Mouse (Mus musculus) limb, embryonic 14.5 days (tissue): ENCODE results near the gene Rnpep. TPM values are rescaled to one million over a fixed set of nuclear protein-coding genes. Genes with fewer than 3 reads are reported as not detected.

Experiments
- ATAC-seq: fragments of 200-750 bp; cut with Nextera tagmentation; 2 replicates; pipeline ENCODE4 v1.8.0; 2017; ENCODE audit warnings: low read depth, moderate number of reproducible peaks, moderate TSS enrichment; ENCODE audit not compliant: low FRiP score
- DNase-seq: peaks from one replicate; pipeline ENCODE4 v3.0.0-alpha.2; 2015; ENCODE audit warnings: low spot score
- H3K27ac ChIP-seq: fragments of 300-500 bp; sonication (generic); replicated peaks from 2 replicates; pipeline ENCODE4 v1.5.1; 2014; ENCODE audit warnings: low read depth, mild to moderate bottlenecking, low read length, moderate library complexity, mixed read lengths
- H3K27me3 ChIP-seq: fragments of 300-500 bp; sonication (generic); 2 replicates; pipeline ENCODE4 v1.6.1; 2014; ENCODE audit warnings: low read length, mixed read lengths; ENCODE audit not compliant: control insufficient read depth, insufficient read depth
- H3K36me3 ChIP-seq: fragments of 300-500 bp; sonication (generic); 2 replicates; pipeline ENCODE4 v1.6.1; 2014; ENCODE audit warnings: mild to moderate bottlenecking, low read length, moderate library complexity, mixed read lengths; ENCODE audit not compliant: control insufficient read depth, insufficient read depth
- H3K4me1 ChIP-seq: fragments of 300-500 bp; sonication (generic); 2 replicates; pipeline ENCODE4 v1.6.1; 2014; ENCODE audit warnings: antibody characterized with exemption, low read length, mixed read lengths; ENCODE audit not compliant: control insufficient read depth, insufficient read depth
- H3K4me2 ChIP-seq: fragments of 300-500 bp; sonication (generic); replicated peaks from 2 replicates; pipeline ENCODE4 v1.6.1; 2014; ENCODE audit warnings: low read depth, mild to moderate bottlenecking, low read length, moderate library complexity; ENCODE audit not compliant: severe bottlenecking
- H3K4me3 ChIP-seq: fragments of 300-500 bp; sonication (generic); replicated peaks from 2 replicates; pipeline ENCODE4 v1.5.1; 2014; ENCODE audit warnings: low read length
- H3K9ac ChIP-seq: fragments of 300-500 bp; sonication (generic); 2 replicates; pipeline ENCODE4 v1.6.1; 2014; ENCODE audit warnings: mild to moderate bottlenecking, low read depth, low read length, moderate library complexity; ENCODE audit not compliant: severe bottlenecking
- H3K9me3 ChIP-seq: fragments of 300-500 bp; sonication (generic); 2 replicates; pipeline ENCODE4 v1.6.1; 2016; ENCODE audit warnings: low read length; ENCODE audit not compliant: control insufficient read depth
- POLR2A ChIP-seq: fragments of 200-500 bp; IDR thresholded peaks from 2 replicates; pipeline ENCODE4 v1.8.0; 2012; ENCODE audit warnings: inconsistent platforms, mild to moderate bottlenecking, moderate library complexity, borderline replicate concordance; ENCODE audit not compliant: insufficient read depth, insufficient read length; ENCODE audit errors: extremely low read depth
- WGBS: fragments of 180-500 bp; shearing (Covaris S2); extraction: QIAGEN DNeasy Blood & Tissue Kit; methylation state at CpG from one replicate; pipeline ENCODE4 v1.1.7; 2014; 5-methylcytosine and 5-hydroxymethylcytosine counted together
- polyA plus RNA-seq, 2 experiments: library from polyadenylated mRNA; depleted of rRNA in 1 of 2; stranded (reverse) in 1 of 2; unstranded in 1 of 2; fragments of >200 nt; fragmentation: Nextera tagmentation in 1 of 2; extraction: Ambion mirVana in 1 of 2; gene quantifications; 2 replicates each; pipeline versions ENCODE4 v1.2.1 to v1.2.3; 2012 to 2014

Rnpep gene
- polyA plus RNA-seq, 2 experiments: 39.4 to 77.0 TPM

- no peak overlapping the region for H3K27ac ChIP-seq
Observed at GRCm38 (mm10) chr1:135271371-135271770, 12.5 kb downstream of the Rnpep start.

GRCm38 (mm10) chr1:135267663-135268446 lies 16.0 kb downstream of the Rnpep start:
- no peak for ATAC-seq
- TF ChIP-seq POLR2A: no peak
- no peak overlapping the region for H3K4me3 ChIP-seq
- H3K9ac ChIP-seq: no peak overlapping the region
- H3K27me3 ChIP-seq: no peaks in the 10 kb centered on the region
- H3K36me3 ChIP-seq: peaks cover 80% of the 10 kb centered on the region
- H3K27ac ChIP-seq: no peak overlapping the region
- H3K9me3 ChIP-seq: no peaks in the 10 kb centered on the region
- DNase-seq: no peak
- H3K4me2 ChIP-seq: no peak overlapping the region
- H3K4me1 ChIP-seq: no peaks in the 10 kb centered on the region
- WGBS: 77% methylated on average over 10 of the region's 10 CpGs

More at GRCm38 (mm10) chr1:135271371-135271770, 12.5 kb downstream of the Rnpep start:
- TF ChIP-seq POLR2A: no peak
- DNase-seq (no peak), ATAC-seq (no peak)
- 85% methylated on average over 9 of the region's 9 CpGs for WGBS
- Histone ChIP-seq H3K36me3 (peaks cover 65% of the 10 kb centered on the region), H3K9ac (no peak overlapping the region), H3K4me3 (no peak overlapping the region), H3K9me3 (no peaks in the 10 kb centered on the region), H3K4me1 (no peaks in the 10 kb centered on the region), H3K27me3 (no peaks in the 10 kb centered on the region), H3K4me2 (no peak overlapping the region)

GRCm38 (mm10) chr1:135265834-135266233 lies 18.1 kb downstream of the Rnpep start:
- WGBS: 85% methylated on average over 5 of the region's 5 CpGs
- H3K4me1 ChIP-seq: no peaks in the 10 kb centered on the region
- H3K9ac ChIP-seq: no peak overlapping the region
- H3K4me2 ChIP-seq: no peak overlapping the region
- peaks cover 75% of the 10 kb centered on the region for H3K36me3 ChIP-seq
- TF ChIP-seq POLR2A: no peak
- H3K27me3 ChIP-seq: no peaks in the 10 kb centered on the region
- no peak overlapping the region for H3K4me3 ChIP-seq
- no peak for ATAC-seq
- H3K27ac ChIP-seq: no peak overlapping the region
- no peak for DNase-seq
- no peaks in the 10 kb centered on the region for H3K9me3 ChIP-seq

- no peak for DNase-seq
- no peak overlapping the region for H3K4me3 ChIP-seq
- H3K4me2 ChIP-seq: no peak overlapping the region
- H3K27ac ChIP-seq: no peak overlapping the region
- 85% methylated on average over 8 of the region's 9 CpGs for WGBS
- no peaks in the 10 kb centered on the region for H3K9me3 ChIP-seq
- no peak overlapping the region for H3K9ac ChIP-seq
- peaks cover 60% of the 10 kb centered on the region for H3K36me3 ChIP-seq
- no peaks in the 10 kb centered on the region for H3K27me3 ChIP-seq
- TF ChIP-seq POLR2A: no peak
- no peak for ATAC-seq
- peaks cover 5% of the 10 kb centered on the region for H3K4me1 ChIP-seq
Observed at GRCm38 (mm10) chr1:135263316-135263715, 20.6 kb downstream of the Rnpep start.

- 81% methylated on average over 3 of the region's 3 CpGs for WGBS
- Histone ChIP-seq H3K27ac (no peak overlapping the region), H3K36me3 (peaks cover 51% of the 10 kb centered on the region), H3K9me3 (no peaks in the 10 kb centered on the region), H3K9ac (no peak overlapping the region), H3K4me3 (no peak overlapping the region), H3K4me1 (peaks cover 7% of the 10 kb centered on the region), H3K27me3 (no peaks in the 10 kb centered on the region), H3K4me2 (no peak overlapping the region)
- DNase-seq (no peak), ATAC-seq (no peak)
- no peak for TF ChIP-seq POLR2A
Observed at GRCm38 (mm10) chr1:135262329-135262728, 21.6 kb downstream of the Rnpep start.
